In genomic region chr5:30343107-30343506, GRCm38 (mm10) we compare ENCODE assay signal across 8 mouse cellular contexts.
A peak's percentile ranks its signal among the peaks of the same experiment; 100 is the strongest.
DNase-seq lines count a peak whose midpoint lies in the region; ATAC-seq and TF ChIP-seq lines count a peak whose summit lies in the region.

No protein-coding gene starts in this region.

- peaks cover 21% of the 10 kb centered on the region for H3K27me3 ChIP-seq in forebrain, embryonic 12.5 days
- H3K27me3 ChIP-seq in hindbrain, embryonic 13.5 days, result peaks cover 15% of the 10 kb centered on the region
- no peaks in the 10 kb centered on the region for H3K27me3 ChIP-seq in lung, embryonic 16.5 days (ENCODE audit: control insufficient read depth, insufficient read depth, low read depth, low read length)

- H3K9me3 ChIP-seq in ES-E14 (ENCODE audit: control insufficient read depth, insufficient read depth, low read depth, low read length), result no peaks in the 10 kb centered on the region
- H3K9me3 ChIP-seq in forebrain, embryonic 12.5 days, result no peaks in the 10 kb centered on the region
- no peaks in the 10 kb centered on the region for H3K9me3 ChIP-seq in hindbrain, embryonic 13.5 days
- H3K9me3 ChIP-seq in lung, embryonic 16.5 days (ENCODE audit: control insufficient read depth, low read length), result no peaks in the 10 kb centered on the region

- H3K36me3 ChIP-seq in ES-E14 (ENCODE audit: control insufficient read depth, insufficient read depth, low read length, poor library complexity, severe bottlenecking), result no peaks in the 10 kb centered on the region
- no peaks in the 10 kb centered on the region for H3K36me3 ChIP-seq in forebrain, embryonic 12.5 days (replicated peaks)
- H3K36me3 ChIP-seq in hindbrain, embryonic 13.5 days, result no peaks in the 10 kb centered on the region
- no peaks in the 10 kb centered on the region for H3K36me3 ChIP-seq in lung, embryonic 16.5 days (ENCODE audit: control insufficient read depth, insufficient read depth, low read length)

- peak; percentile 36; the same call in 1 of the 2 replicates for ATAC-seq in forebrain, embryonic 12.5 days (ENCODE audit: low FRiP score)
- ATAC-seq in hindbrain, embryonic 13.5 days (ENCODE audit: low FRiP score), result peak; percentile 66; the same call in 1 of the 2 replicates
- peak; percentile 88 for ATAC-seq in lung, embryonic 16.5 days (ENCODE audit: low read depth)

- DNase-seq in ES-E14 (ENCODE audit: low read depth, low spot score), result peak; percentile 44
- peak; percentile 18 for DNase-seq in brain, embryonic 18.5 days (ENCODE audit: low read depth, low spot score)
- DNase-seq in layer of hippocampus, postnatal 10 days (ENCODE audit: low spot score in 2 of 2), result peak; percentile 68 to 74
- peak; percentile 82 for DNase-seq in retina, embryonic 14.5 days (ENCODE audit: low spot score)
- DNase-seq in urinary bladder, postnatal 25 days (ENCODE audit: low spot score), result peak; percentile 68

- in situ Hi-C loops in ES-E14 (cut with MboI; ENCODE audit: low sequenced_read_pairs in 2 of 2, unreplicated experiment in 2 of 2), result no loop called here

- H3K4me1 ChIP-seq in ES-E14 (ENCODE audit: control insufficient read depth in 2 of 2, insufficient read depth in 2 of 2, low read length in 2 of 2, poor library complexity in 1 of 2), result peaks cover 0 to 2% of the 10 kb centered on the region in 2 experiments; a peak in 1 of 4 replicates
- peaks cover 6% of the 10 kb centered on the region; the same call in 1 of the 2 replicates for H3K4me1 ChIP-seq in forebrain, embryonic 12.5 days
- H3K4me1 ChIP-seq in hindbrain, embryonic 13.5 days (replicated peaks), result peaks cover 8% of the 10 kb centered on the region
- H3K4me1 ChIP-seq in lung, embryonic 16.5 days (replicated peaks; ENCODE audit: control insufficient read depth, insufficient read depth, low read length), result peaks cover 2% of the 10 kb centered on the region; the same call in 1 of the 2 replicates

- H3K4me2 ChIP-seq in forebrain, embryonic 12.5 days, result peak overlapping the region; percentile 62
- peak overlapping the region; percentile 53 for H3K4me2 ChIP-seq in hindbrain, embryonic 13.5 days
- H3K4me2 ChIP-seq in lung, embryonic 16.5 days (ENCODE audit: low read depth, low read length), result peak overlapping the region; percentile 60

- no peak overlapping the region for H3K27ac ChIP-seq in ES-E14 (ENCODE audit: insufficient read depth, low read depth, low read length, poor library complexity, severe bottlenecking)
- H3K27ac ChIP-seq in forebrain, embryonic 12.5 days, result no peak overlapping the region
- no peak overlapping the region for H3K27ac ChIP-seq in hindbrain, embryonic 13.5 days
- no peak overlapping the region for H3K27ac ChIP-seq in lung, embryonic 16.5 days (ENCODE audit: low read length)

- WGBS in forebrain, embryonic 12.5 days, result 2% methylated on average over 9 of the region's 9 CpGs
- whole genome bisulfite sequencing in hindbrain, embryonic 13.5 days, result 3% methylated on average over 9 of the region's 9 CpGs
- 4% methylated on average over 9 of the region's 9 CpGs for WGBS in lung, embryonic 16.5 days

- H3K9ac ChIP-seq in ES-E14 (ENCODE audit: insufficient read depth, low read depth, low read length, poor library complexity, severe bottlenecking), result no peak overlapping the region
- peak overlapping the region; percentile 42 for H3K9ac ChIP-seq in forebrain, embryonic 12.5 days
- peak overlapping the region; percentile 39; the same call in 1 of the 2 replicates for H3K9ac ChIP-seq in hindbrain, embryonic 13.5 days
- H3K9ac ChIP-seq in lung, embryonic 16.5 days (ENCODE audit: low read length), result no peak overlapping the region

- peak overlapping the region; percentile 14 to 22; a peak in 2 of 4 replicates for H3K4me3 ChIP-seq in ES-E14 (ENCODE audit: insufficient read depth in 1 of 2, low read depth in 1 of 2, low read length in 2 of 2, poor library complexity in 1 of 2, severe bottlenecking in 1 of 2)
- peak overlapping the region; percentile 27 for H3K4me3 ChIP-seq in forebrain, embryonic 12.5 days (replicated peaks)
- peak overlapping the region; percentile 28 for H3K4me3 ChIP-seq in hindbrain, embryonic 13.5 days
- peak overlapping the region; percentile 28 for H3K4me3 ChIP-seq in lung, embryonic 16.5 days (ENCODE audit: low read length)

TF ChIP-seq in ES-E14, 5 proteins besides CTCF, POLR2A, EP300 and RAD21:
- TF ChIP-seq ZC3H11A (IDR thresholded peaks at IDR 0.05; ENCODE audit: borderline replicate concordance, low read depth, low read length) (peak; percentile 66), CHD2 (IDR thresholded peaks at IDR 0.05; ENCODE audit: low read depth, low read length) (no peak), ZNF384 (IDR thresholded peaks at IDR 0.05; ENCODE audit: low read depth, low read length) (no peak), HCFC1 (IDR thresholded peaks at IDR 0.05; ENCODE audit: borderline replicate concordance, insufficient read depth, low read length) (no peak), MAFK (IDR thresholded peaks at IDR 0.05; ENCODE audit: insufficient read depth, low read depth, low read length) (peak; percentile 69; the same call in 1 of the 2 replicates)

Comparison
In these comparisons a context has a peak if more than half of its experiments do, and no peak if none do; other contexts are left out.
1. DNase-seq: peak in every context shown above with its lines; median percentile 82 in retina, embryonic 14.5 days; 71 in layer of hippocampus, postnatal 10 days; 68 in urinary bladder, postnatal 25 days; 44 in ES-E14; 18 in brain, embryonic 18.5 days.
2. H3K9ac ChIP-seq: peak in forebrain, embryonic 12.5 days (single experiment) and hindbrain, embryonic 13.5 days (single experiment); none in ES-E14 (single experiment) and lung, embryonic 16.5 days (single experiment).
3. ATAC-seq: peak in every context shown above with its lines; median percentile 88 in lung, embryonic 16.5 days; 66 in hindbrain, embryonic 13.5 days; 36 in forebrain, embryonic 12.5 days.
4. Peak in every context shown above with its lines, with median percentiles within 50 percentile points of each other: H3K4me3 ChIP-seq and H3K4me2 ChIP-seq.